Mouse (Mus musculus) adrenal gland, adult 8-10 months (tissue): ENCODE data around the gene Mdga1. TPM values are rescaled to one million over a fixed set of nuclear protein-coding genes. Genes with fewer than 3 reads are reported as not detected.

Experiments
- DNase-seq: peaks from one replicate; pipeline ENCODE4 v3.0.0; 2022
- total RNA-seq, 4 experiments: library from RNA; stranded (reverse); gene quantifications; 2 replicates each; pipeline ENCODE4 v1.2.4; 2022

Mdga1 gene
- total RNA-seq, 4 experiments from 2014 or later: 0.21 to 2.2 (median 0.66) TPM

DNA sequence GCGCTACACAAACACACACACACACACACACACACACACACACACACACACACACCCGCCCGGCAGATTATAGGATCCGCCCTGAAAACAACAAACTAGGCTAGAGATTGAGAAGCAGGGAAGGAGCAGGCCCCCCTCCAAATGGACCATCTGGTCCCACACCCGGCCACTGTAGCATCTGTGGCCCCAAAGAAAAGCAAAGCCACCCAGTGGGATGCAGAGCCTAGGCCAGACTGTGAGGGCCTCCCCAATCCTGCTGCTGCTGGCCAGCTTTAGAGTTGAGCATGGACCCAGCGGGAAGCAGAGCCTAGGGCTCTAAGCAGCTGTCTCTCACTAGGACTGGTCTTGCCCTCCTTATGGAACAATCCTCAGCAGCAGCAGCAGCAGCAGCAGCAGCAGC is 85.3 kb downstream of the Mdga1 start:
- DNase-seq: no peak

DNA sequence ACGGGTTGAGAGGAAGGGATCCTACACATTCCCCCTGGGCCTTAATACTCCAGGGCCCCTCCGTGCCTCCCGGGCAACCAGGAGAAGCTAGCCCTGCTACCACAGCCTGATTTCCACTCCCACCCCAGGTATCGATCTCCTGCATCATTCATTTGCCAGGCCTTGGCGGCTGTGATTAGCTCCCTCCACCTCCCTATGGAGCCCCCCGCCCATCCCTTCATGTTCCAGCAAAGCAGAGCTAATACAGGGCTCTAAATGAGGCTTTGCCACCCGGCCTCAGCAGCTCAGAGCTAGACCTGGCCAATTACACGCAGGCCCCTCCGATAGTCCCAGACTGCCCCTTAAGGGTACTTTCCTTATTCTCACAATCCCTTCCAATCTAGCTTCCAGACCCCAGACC is 86.5 kb downstream of the Mdga1 start:
- DNase-seq: no peak

DNA sequence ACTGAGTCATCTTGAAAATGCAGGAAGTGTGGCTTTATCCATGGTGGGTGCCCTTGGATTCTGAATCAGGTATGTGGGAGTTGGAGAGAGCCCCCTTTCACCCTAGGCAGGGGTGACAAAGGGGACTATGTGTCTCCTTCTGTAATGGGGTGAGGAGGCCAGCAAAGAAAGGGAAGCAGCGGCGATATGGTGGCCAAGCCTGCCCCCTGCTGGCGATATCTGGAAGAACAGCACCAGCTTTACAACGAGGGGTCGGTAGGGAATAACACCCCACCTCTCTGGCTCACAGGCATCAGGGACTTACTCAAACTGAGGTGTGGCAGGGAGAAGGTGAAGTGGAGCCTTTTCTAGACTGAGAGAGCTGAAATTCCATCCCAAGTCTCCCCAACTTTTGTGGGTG is 87.0 kb downstream of the Mdga1 start:
- DNase-seq: no peak

DNA sequence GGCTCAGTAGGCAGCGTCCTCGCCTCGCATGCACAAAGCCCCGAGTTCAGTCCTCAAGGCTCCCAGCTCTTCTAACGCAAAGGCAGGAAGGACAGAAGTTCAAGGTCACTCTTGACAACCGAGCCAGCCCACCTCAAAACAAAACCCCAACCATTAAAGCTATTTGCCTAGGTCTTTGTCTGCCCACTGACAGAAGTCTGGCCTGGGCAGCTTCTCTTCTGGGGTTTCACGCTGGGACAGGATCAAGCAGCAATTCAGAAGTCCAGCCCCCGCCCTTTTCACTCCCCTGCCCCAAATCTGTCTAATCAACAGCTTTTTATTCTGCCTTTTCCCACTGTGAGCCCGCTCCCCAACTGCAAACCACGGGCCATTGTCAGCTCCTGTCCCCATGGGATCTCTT is 89.6 kb downstream of the Mdga1 start:
- no peak for DNase-seq

DNA sequence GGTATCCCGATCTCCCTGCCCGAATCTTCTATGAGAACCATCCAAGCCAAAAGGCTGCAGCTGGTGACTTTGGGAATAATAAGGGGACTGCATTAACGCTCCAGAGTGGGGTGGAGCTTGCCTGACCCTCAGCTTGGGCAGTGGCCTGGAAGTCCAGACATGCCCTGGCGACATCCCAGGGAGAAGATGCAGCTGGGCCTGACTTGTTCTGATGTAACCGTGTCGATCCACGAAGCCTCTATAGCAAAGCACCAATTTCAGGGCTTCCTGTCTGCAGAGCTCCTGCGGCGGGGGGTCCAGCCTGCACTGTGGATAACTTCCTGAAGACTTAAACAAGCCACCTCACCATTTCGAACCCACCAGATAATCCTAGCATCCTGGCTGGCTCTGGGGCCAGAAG is 90.9 kb downstream of the Mdga1 start:
- DNase-seq: no peak

DNA sequence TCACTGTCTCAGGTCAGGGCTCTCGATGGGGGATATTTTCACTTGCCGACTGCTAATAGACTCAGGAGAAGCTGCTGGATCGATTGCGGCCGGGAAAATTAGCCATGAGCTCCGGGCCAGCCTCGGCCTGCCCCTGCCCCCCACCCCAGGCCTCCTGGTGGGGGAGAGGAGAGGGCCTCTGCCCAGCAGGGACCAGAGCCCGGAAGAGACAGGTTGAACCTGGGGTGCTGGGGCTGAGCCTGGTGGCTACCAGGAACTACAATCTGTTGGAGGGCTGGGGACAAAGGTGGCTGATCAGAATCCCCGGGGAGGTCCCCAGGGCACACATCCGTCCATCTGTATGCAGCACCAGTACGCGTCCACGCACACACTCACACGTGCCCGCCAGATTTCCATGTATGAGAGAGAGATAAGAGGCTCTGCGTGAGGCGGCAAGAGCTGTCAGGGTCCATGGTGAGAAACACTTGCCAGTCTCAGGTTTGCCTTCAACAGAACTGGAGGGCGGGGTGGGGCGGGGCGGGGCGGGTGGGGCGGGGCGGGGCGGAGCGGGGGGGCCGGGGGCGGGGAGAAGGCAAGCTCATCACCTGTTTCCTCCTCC is 95.7 kb downstream of the Mdga1 start:
- DNase-seq: no peak

DNA sequence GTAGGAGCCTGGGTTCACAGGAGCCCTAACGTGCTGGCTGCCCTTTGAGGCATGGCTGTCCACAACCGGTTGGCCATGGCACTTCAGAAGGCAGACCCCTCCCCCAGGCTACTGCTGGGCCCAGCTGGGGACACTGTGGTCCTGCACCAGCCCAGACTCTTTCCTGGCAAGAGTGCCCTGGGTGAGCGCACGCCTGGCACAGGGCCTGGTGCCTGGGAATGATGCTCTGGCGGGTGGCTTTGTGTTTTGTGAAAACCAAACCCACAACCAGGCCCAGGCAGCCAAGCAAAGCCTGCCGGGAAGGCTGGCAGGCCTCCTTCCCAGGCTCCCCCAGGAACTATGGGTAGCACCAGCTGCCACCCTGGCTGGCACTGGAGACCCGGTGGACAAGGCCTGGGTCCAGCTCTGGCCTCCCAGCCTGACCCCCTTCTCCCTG is 96.3 kb downstream of the Mdga1 start:
- no peak for DNase-seq

DNA sequence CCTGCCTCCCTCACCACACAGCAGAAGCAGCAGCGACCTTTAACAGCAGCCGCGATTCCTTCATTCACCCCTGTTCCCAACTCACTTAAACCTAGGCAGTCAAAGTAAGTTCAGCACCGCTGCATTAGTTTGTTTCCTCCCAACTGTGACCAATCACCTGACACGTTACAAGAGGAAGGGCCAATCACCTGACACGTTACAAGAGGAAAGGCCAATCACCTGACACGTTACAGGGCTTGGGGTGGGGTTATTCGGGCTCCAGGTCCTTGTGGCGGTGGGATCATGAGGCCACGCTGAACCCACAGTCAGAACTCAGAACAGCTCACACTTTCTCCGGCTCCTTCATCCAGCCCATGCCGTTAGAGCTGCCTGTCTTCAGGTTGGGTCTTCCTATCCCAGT is 99.6 kb downstream of the Mdga1 start:
- DNase-seq: no peak

DNA sequence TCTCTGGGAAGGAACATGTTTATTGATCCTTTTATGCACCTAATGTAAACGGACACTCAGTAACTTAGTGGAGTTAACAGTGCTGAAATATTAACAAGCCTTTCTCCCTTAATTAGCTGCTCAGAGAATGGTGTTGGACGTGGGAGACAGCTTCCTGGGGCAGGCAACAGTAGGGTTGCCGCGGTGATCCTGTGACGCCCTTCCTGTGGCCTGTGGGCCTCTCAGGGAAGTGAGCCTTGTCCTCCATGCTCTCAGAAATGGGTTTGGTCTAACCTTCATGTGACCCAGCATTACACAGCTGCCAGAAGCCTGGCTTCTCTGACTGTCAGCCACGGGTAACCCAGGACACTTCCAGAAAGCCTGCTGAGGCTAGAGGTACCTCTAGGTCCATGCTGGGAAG is 104.0 kb downstream of the Mdga1 start:
- DNase-seq: no peak

DNA sequence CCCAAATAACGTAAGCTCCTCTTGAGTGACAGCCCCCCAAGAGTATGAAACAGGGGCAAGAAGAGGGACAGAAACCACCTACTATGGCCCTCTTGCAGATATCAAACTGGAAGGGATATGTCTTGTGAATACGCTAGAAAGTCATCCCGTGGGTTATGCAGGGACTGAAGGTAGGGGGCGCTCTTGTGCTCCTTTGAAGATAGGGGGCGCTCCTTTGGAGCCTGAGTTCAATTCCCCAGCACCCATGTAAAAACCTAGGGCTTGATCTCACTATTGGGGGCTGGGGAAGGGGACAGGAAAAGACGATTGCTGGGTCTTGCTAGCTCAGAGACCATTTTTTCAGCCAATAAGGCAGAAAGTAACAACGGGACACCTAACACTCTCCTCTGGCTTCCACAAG is 105.4 kb downstream of the Mdga1 start:
- no peak for DNase-seq

DNA sequence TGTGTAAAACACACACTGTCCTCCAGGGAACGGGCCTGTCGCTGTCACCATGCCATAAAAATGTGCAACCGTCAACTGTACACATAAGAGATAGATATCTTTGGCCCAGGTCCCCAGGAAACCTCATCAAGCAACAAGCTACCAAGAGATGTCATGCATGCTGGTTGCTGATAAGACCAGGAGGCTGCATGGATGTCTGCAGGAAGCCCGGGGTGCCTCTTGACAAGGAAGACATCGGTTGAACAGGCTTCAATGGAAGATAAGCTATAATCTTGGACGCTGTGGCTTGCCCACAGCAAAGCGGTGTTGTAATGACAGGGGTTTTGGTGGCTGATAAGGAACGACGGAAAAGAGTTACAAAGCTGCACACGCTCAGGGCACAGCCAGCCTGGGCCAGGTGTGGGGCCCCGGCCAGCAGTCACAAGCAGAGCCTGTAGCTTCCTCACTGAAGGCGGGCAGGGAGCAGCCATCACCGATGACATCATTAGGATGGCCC is 110.1 kb downstream of the Mdga1 start:
- DNase-seq: no peak

DNA sequence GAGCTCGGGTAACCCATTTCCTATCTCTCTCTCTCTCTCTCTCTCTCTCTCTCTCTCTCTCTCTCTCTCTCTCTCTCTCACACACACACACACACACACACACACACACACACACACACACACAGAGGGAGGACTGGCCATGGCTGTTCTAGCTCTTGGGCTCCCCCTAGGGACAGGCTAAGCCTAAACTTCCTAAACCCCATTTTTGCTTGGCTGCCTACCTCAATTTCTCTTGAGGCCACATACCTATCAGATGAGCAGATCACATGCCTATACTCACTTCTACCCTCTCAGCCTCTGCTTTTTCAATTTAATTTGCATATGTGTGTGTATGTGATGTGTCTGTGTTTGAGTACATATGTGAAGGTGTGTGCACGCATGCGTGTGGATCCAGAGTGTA is 111.1 kb downstream of the Mdga1 start:
- no peak for DNase-seq

DNA sequence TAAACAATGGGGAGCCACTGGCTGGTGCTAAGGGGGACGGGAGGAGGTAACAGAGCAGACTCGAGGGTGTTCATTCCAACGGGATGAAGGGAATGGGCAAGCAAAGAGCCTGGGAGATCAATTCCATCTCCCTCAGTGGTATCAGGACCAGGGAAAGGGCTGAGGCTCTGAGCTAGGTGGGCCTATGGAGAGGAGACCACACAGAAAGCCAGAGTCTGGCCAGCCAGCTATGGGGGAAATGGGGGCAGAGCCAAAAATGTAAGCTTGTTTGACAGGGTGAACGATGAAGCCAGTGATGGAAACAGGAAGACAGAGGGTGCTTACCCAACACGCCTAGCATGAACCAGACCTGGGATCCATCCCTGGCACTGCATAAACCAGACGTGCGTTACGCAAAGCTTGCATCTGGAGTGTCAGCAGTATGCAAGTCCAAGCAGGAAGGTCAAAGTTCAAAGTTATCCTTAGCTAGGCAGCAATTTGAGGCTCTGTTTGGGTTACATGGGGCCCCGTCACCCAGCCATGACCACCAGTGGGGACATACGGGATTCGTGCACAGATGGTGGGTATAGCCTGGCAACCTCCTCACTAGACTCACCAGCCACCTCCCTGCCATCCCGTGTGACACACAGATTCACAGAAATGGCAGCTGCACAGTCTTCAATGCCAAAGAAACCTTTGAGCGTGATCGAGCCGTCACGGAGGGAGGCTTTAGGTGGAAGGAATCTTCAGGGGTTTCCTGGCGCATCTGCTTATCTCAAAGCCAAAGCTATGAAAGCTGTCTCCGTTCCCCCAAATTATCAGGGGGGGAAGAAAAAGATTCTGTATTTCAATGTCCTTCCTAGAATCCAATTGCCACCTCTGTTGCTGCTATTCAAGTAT is 113.9 kb downstream of the Mdga1 start:
- no peak for DNase-seq

DNA sequence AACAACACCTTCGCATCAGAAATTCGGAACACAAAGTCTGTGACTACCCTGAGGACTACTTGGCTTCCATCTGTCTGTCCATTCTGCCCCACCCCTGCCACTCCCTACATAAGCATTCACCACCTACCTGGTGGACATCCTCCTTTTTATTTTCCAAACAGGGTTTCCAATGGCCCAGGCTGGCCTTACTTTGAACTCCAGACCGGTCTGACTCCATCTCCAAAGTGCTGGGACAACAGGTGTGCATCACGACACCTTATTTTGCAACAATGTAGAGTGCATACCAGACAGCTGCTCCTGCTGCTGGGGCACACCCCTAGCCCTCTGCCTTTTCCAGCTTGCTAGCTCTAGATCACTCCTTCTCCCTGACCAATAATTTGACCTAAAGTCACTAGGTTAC is 115.1 kb downstream of the Mdga1 start:
- no peak for DNase-seq

DNA sequence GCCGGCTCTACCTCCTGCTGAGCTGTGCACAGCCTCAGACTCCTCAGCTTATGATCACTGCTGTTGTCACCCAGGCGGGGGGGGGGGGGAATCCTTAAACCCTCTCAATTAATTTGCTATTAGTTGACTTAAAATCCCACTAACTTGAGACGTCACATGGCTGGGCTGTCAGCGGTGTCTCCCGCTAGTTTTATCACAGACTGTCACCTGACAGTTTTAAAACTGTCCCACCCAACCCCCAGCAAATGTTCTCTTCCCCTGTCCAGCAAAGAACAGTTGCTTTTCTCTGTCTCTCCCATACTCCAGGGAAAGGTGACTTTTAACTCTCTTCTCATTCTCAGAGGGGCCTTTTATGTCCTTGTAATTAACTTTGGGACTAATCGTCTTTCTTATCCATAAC is 115.5 kb downstream of the Mdga1 start:
- no peak for DNase-seq

DNA sequence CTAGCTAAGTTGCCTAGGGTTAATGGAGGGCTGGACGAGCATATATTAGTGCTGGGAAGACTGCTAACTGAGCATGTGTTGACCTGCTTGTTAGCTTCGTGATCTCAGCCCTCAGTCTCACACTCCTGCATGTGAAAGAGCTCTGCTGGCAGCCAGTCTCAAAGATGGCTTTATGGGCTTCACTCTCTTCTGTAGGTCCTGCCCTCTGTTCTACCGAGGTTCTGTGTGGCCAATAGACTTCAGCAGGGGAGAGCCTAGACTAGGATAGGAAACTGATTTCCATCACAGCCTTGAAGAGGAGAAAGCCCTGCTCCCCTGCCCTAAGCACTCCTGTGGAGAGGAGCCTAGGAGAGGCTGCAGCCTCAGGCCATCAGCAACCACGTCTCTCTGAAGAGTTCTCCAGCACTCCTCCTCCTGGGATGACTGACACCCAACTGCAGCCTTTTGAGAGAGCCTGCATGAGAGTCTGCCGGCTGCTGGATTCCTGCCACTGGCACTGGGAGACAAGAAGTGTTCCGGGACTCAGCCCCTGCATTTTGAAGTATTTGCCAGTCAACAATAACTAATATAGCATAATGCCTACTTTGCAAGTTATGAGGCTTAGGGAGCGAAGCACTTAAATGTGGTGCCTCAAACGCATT is 116.9 kb downstream of the Mdga1 start:
- DNase-seq: no peak

DNA sequence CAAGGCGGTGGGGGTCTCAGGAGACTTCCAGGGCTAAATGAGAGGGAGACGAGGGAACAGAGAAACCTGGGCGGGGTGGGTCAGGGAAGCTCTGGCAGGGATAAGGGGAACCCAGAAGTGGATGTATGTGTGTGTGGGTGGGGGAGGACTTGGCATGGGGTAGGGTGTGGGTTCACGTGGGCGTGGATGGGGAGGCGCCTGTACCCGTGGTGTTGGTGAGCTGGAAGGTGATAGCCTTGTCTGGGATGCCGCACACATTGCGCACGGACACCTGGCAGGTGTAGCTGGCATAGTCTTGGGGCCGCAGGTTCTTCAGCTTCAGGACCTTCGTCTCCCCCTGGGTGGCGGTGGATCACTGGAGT is 120.5 kb downstream of the Mdga1 start:
- DNase-seq: no peak

DNA sequence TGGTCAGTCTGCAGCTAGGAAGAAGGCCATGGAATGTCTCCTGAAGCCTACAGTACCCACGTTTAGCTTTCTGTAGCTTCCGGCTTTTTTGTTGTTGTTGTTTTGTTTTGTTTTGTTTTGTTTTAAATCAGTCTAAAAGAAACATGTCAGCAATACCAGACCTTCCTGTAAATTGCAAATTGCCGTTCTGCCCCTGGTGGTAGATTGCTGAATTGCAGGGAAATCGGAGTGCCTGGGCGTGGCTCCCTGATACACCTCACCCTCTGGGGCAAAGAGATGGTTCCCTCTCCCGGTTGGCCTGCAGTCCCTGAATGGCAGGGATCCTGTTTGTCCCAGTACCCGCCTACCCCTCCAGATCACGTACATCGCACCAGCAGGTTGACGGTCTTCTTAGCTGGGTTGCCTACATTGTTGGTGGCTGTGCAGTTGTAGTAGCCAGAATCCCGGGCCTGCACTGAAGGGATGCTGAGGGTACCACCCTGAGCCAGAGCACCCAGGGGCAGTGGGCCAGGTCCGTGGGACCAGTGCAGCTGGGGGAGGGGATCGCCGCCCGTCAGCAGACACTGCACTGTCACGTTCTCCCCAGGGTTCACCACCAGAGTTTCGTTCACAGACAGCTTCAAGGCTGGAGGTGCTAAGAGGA is 121.0 kb downstream of the Mdga1 start:
- DNase-seq: no peak

DNA sequence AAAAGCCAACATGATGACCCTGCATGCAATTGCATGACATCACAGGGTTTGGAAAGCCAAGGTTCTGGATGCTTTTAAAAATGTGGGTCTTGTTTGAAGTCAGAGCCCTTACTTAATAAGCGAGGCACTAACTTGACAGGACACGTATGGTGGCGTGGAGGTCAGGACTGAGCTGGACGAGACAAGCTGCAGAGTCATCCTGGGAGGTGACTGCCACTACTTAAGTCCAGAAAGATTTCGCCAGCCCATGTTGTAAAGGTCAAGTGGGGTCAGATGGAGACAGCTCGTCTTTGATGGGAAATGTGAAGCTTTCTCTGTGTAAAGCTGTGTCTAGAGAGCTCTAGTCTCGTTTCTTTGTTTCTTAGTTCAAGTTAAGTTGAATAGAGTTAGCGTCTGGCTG is 122.6 kb downstream of the Mdga1 start:
- DNase-seq: no peak

DNA sequence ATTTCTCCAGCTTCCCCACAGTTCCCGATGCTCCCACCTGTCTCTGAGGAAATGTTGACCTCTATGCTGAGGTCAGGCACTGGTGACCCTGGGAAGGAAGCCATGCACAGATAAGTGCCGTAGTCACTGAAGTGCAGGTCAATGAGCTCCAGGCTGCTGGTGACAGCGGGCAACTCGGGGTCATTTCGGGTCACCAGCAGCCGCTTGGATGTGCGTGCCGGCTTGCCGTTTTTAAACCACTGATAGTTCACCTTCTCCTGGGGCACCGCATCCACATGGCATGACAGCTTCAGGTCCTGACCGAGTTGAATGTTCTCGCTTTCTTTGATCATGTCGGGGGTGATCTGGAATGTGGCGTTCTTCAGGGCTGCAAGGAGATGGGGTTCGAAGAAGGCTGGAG is 123.6 kb downstream of the Mdga1 start:
- no peak for DNase-seq

DNA sequence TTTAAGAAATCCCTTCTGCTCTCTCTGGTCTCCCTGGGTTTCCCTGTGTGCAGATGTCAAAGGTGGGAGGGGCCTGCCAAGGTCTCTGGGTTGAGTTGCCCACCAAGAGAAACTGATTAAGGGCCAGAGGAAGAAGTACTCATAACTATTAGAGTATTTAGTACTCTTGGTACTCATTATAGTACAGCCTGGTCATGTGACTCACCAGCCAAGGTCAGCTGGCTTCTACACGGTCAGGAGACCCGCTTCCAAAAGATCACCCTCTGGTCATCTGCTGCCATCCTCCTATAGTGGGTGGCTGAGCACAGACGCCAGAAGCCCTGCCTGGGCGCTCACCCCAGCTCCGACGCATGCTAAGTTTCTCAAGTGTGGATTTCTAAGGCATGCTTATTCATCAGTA is 124.9 kb downstream of the Mdga1 start:
- DNase-seq: no peak

DNA sequence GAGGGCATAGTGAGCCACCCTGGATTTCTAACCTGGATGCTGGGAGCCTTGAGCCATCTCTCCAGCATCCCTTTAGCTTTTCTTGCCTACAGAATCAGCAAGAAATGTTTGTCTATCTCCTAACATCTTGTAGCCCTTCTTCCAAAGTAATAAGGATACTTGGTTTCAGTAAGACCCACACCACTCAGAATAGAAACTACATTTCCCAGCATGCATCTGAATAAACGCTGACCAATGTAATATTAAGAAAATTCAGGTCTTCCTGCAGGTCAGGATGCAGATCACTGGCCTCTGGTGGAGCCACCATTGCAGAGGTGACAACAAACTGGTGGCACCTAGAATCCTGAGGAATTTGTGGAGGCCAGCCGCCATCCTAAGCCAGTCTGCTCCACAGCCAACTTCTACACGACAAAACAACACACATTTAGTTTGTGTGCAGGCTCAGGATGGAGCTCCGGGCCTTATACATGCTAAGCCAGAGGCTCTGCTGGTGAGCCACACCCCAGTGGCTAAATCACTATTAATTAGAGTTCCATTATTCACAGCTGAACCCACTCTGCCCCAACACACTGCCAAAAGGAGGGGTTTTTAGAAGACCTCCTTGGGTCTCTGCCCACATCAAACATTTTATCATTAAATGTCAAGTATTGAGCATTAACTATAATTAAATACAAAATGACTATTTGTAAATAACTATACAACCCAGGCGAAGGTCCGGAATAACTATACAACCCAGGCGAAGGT is 126.3 kb downstream of the Mdga1 start:
- no peak for DNase-seq
